Mouse (Mus musculus): ENCODE results near the gene Tlcd1.

DNA sequence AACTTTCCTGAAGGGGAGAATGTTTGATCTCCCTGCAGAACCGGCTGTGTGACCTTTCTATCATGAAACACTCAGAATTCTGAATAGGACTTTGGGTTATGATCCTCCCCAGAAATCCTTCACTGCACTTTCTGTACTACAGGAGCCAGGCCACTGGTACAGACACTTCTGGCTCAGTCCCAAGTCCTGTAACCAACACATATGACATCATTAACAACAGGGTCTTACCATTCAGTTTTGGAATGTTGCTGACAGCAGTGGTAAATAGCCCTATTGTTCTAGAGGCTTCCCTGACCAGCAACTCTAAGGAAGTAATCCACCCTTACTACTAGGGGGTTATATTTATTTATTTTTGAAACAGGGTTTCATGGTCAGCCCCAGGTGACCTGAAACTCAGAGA is 16.6 kb downstream of the Tlcd1 start, which contains the start of gene Proca1:
- TF ChIP-seq POLR2A (IDR thresholded peaks at IDR 0.05; ENCODE audit: low read depth, low read length) = no peak
- TF ChIP-seq CTCF (conservative IDR thresholded peaks at IDR 0.05; ENCODE audit: insufficient read depth, insufficient read length, low read depth, low read length) = no peak

All from kidney, adult 2 months (tissue).